Mouse (Mus musculus): ENCODE results near the gene Arrb1. TPM values are rescaled to one million over a fixed set of nuclear protein-coding genes. Genes with fewer than 3 reads are reported as not detected.
"Not testable (repeated sequence)": the region's sequence is repeated elsewhere in the genome, so short reads cannot be mapped to it uniquely, and the experiment has no call there.

Gene Arrb1
- total RNA-seq (2021): 10 to 100 TPM; 31.0 to 32.5 TPM

DNA sequence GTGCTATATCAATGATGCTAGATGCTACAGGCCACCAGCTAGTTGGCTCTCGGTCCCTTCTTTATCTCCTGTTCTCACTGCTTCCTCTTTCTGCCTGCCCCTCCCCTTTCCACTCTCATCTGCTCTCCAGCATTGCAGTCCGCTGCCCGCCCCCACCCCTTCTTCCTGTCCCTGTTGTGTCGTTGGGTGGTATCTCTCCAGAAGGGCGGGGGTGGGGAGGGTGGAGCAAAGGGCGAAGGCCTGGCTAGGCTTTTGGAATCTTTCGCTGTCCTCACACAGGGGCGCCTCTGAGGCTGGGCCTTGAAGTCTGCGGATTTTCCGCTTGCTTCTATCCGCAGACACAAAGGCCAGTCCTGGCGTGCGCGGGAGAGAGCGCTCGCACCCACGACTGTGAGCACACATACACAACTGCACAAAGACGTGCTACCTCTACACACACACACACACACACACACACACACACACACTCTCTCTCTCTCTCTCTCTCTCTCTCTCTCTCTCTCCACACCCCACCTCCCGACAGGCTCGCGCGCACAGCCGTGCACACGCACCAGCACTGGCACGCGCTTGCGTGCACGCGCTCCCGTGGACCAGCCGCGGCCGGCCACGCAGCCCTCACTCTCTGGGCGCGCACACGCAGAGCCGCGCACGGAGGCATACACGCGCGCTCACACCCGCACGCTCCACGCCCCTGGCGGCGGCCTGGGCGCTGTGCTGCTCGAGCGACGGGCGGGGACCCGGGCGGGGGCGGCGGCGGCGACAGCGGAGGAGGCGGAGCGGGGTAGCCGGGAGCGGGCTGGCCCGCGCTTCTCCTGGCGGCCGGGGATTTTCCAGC, at the start of gene Arrb1:
Gene Arrb1 (plus strand): TSS at position 566 of the 835 bp plus-strand sequence.
- peak; percentile 86 for DNase-seq

DNA sequence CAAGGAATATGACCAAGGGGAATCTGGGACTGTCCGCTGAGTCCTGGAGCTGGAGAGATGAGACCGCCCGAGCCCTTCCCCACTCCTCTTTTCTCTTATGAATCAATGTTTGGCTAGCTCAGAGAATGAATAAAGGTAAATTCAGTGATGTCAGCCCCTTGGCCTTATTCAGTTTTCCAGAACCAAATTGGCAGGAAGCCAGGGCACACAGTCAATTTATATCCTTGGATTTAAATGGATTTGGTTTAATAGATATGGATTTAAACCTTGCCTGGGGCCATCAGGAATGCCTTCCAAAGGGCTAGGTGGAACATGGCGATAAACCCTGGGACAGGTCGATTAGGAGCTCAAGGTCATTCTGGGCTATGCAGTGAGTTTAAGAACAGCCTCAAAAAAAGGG, 45.6 kb upstream of the Arrb1 start:
- DNase-seq: no peak

DNA sequence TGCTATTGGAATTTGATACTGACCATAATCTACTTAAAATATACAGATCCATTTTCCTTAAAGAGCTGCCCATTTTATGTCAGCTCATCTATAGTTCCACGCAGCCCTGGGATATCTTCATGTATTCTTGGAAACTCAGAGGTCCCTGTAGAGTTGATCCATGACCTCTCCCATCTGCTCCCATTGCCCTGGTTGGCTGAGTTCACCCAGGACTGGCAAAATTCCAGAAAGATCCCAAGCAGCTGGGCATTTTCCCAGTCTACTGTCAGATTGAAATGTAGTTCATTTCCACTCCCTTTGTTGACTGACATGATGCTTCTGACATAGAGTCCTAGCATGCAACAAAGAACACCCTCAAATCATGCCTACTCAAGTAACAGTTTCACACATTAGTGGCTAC, 36.1 kb upstream of the Arrb1 start:
- DNase-seq: peak; percentile 11

DNA sequence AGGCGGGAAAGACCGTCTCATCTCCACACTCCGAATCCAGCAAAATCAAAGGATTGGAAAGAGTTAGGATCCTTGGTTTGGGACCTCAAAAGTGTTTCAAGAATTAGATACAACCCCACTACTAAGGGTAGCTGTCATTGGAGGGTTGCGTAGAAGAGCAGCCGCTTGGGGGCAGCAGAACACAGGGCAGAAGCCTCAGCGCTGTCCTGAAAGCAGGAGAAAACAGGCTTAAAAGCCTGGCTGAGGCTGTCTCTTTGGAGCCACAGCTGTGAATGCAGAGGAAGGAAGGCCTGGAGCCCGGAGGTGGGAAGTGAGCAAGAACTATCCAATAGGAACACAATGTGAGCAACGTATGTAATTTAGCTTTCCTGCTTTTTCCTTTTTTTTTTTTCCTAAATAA, 35.1 kb upstream of the Arrb1 start:
- DNase-seq: peak; percentile 88

DNA sequence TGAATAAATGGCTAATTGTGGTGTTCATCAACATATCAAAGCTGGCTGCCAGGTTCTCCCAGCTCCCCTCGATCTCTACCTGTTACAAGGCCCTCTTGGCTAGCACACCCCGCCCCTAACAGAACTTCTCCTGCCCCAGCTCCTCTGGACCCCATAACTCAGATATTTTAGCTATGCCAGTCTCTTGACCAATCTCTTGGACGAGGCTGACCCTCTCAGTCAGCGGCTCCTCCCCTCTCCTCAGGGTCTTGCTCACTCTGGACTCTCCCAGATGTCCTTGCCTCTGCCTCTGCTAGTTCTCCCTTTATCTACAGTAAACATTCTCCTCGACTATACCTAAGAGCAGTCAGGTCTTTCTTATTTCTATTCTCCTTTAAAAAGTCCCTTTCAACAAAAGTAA, 34.6 kb upstream of the Arrb1 start:
- DNase-seq: no peak

DNA sequence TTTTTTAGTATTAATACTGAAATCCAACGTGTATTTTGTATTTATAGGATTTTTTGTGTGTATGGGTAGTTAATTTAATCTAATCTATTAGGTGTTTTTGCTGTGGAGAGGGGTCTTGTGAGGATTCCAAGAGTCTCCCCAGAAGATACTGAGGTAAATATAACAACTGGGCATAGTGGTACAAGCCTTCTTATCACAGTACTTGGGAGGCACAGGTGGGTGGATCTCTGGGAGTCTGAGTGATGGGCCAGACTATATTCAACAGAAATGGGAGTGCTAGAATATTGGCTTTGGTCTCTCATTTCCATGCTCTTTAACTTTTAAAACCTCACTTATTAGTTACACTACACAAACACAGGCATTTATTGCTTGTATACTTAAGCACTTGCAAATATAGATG, 34.1 kb upstream of the Arrb1 start:
- no peak for DNase-seq

DNA sequence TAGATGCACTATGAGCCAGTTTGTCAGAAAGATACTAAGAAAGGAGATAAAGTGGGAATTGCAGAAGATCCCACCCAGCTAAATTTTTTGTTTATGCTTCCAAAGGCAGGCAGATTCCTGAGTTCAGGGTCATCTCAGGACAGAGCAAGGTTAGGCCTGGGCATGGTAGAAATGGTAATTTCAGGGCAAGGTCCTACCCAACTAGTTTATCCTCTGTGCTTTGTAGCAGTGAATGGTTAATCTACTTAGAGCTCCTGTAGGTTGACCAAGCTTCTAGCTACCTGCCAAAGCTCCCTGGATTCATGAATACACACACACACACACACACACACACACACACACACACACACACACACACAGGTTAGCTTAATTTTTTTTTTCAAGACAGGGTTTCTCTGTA, 30.7 kb upstream of the Arrb1 start:
- DNase-seq: no peak

DNA sequence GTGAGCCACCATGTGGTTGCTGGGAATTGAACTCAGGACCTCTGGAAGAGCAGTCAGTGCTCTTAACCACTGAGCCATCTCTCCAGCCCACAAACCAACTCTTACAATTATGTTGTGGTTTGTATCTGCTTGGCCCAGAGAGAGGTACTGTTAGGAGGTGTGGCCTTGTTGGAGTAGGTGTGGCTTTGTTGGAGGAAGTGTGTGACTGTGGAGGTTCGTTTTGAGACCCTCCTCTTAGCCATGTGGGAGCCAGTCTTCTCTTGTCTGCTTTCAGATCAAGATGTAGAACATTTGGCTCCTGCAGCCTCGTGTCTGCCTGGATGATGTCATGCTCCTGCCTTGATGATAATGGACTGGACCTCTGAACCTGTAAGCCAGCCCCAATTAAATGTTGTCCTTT, 27.1 kb upstream of the Arrb1 start:
- not testable (repeated sequence) for DNase-seq

DNA sequence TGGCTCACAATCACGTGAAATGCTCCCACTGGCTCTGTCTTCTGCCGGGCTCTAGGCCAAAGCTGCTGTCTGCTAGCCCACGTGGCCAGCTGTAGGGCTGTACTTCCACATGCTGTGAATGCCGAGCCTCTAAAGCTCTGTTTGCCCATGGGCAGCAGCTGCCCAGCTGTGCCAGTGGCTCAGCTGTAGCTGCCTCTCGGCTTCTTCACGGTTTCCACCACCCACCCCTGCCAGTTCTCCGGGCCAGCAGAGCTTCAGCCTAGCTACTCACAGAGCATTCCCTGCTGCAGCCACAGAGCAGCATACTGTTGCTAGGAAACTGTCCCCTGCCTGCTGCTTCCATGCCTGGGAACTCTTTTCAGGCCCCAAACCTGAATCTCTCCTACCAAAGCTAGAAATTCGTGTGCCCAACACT, 25.2 kb upstream of the Arrb1 start:
- peak; percentile 66 for DNase-seq

DNA sequence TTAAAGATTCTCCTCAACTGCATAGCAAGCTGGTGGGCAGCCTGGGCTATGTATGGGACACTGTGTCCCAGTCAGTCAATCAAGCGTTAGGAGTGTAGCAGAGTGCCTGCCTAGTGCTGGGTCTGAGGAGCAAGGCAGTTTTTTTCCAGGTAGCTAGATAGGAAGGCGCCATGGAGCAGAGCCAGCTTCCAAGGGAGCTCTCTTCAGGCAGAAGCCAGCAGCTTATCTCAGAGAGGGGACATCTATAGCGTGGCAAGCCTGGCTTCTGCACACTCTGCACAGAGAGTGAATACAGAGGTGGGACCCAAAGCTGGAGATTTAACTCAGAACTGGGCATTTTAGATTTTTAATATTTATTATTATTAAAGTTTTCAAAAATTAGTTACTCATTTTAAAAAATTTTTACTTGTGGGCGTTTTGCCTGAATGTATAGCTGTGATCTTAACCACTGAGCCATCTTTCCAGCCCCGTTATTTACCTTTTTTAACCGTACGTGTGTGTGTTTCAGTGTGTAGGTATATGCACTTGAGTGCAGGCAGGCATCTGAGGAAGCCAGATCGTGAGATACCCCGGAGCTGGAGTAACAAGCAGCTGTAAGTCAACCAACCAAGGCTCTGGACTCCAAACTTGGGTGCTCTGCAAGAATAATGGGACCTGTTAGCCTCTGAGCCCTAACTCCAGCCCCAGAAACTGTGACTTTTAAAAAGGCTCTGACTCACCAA, 19.0 kb upstream of the Arrb1 start:
- DNase-seq: no peak

DNA sequence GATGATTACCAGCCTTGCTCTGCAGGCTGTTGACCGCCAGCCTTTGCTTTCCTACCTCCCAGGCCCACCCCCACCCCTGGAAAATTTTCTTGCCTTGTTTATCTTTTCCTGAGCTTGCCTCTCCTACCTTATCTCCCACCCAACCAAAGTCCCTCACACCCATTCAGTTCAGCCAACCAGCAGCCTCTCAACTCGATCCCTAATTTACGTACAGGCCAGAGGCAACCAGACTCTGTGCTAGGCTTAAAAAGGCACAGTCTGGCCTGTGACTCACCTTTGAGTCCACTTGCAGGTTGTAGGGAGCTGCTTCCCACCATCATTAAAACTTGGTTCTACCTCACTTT, 18.5 kb upstream of the Arrb1 start:
- no peak for DNase-seq

DNA sequence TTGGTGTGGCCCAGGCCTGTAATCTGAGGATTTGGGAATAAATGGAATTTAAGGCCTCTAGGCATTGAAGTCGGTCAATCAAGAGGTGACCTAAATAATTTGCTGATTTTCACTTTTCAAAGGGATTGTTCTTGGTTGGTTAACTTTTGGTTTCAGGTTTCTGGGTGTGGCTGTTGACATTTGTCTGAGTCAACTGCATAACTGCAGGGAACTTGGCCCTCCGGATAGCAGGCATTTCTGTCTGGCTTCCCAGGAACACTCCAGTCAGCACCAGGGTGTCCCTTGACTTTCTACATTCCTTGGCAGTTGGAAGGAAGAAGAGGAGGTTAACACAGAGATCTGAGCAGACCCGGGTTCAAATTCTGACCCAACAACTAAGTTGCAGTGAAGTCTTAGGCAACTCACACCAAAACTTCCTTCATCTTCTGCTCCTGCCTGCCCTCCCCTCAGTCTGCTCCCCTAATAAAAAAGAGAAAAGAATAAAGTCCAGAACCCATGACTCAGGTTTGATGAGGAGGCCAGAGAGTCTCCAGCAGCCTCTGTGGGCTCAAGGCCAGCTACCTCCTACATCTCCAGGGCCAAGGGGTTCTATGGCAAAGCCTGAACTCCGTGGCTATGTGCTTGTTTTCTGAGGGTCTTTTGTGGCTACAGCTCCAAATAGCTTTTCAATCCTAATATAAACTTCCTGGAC, 16.2 kb upstream of the Arrb1 start:
- no peak for DNase-seq

DNA sequence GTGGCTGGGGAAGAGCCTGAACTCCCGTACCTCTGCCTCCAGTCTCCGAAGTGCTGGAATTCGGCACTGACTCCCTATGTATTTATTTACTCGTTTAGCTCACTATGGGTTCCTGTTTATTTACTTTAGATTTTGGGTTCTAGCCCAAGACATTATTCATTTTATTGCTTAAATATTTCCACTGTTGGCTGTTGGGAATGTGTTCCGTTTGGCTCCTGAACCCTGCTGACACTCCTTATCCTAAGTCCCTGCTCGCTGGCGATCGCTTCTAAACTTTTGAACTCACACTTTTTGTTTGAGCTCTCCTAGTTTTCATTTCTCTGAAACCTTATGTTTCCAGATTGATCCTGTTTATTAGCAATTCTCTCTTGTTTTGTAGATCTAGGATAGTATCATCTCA, 12.1 kb upstream of the Arrb1 start:
- no peak for DNase-seq

DNA sequence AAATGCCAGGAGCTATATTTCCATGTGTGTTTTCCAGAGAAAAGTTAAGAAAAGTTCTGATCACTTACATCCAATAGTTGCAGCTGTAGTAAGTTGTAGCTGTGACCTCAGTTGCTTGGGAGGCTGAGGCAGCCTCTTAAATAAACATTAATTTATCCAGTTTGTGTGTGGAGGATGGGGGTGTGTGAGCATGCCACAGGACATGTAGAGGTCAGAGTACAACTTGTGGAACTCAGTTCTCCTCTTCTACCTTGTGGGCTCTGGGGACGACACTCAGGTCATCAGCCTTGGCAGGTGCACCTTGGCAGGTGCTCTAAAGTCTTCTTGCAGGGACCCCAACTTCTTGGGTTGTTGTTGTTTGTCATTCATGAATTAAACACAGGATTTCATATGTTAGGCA, 11.4 kb upstream of the Arrb1 start:
- no peak for DNase-seq

DNA sequence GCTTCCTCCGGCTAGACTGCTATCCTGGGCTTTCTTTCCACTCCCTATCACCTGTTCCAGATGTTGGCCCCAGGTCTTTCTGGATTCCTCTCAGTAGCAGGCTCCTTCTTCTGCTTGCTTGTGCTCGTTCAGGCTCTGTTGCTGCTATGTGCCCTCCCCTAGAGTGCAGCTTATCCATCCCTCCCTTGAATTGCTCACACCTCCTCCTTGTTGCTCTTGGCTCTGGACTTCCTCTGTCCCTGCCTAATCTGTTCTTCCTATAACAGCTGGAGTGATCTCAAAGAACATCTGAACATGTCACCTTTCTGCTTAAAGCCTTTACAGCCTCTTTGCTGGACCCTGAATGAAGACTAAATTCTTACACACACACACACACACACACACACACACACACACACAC, 6.7 kb upstream of the Arrb1 start:
- DNase-seq: no peak

DNA sequence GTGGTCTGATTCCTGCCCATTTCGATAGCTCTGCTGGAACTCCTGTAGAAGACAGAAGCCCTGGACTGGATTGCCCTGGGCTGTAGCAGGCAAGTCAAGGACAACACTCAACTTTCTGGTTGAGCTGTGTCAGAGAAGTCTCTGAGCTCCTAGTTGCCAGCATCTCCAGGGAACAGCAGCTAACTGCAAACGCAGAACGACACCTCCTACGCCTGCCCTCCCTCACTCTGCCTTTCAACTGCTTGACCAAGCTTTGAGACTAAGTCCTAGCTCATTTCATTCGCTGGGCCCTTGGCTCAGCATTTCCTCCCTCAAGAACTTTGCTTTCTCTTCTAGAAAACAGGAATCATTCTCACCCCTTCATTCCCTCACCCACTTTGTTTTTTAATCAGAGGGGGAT, 5.9 kb upstream of the Arrb1 start:
- DNase-seq: no peak

DNA sequence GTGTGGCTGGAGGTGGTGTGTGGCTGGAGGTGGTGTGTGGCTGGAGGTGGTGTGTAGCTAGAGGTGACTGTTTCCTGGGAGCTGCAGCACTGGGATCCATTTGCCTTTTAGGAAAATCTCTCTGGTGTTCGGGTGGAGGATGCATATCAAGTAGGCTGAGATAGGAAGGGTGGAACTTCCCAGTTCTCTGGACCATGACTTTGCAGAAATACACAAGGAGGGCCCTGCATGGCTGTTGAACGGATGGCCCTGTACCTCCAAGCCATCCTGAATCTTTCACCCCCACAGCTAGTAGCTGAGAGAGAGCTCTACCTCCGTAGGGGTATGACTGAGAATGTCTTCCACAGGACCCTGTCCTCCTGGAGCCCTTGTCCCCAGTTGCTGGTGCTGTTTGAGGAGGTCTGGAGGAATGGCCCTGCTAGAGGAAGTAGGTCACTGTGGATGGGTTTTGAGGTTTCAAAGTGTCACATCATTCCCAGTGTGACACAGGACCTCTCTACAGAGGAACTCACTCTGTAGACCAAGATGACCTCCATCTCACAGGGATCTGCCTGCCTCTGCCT, 3.8 kb upstream of the Arrb1 start:
- DNase-seq: no peak

DNA sequence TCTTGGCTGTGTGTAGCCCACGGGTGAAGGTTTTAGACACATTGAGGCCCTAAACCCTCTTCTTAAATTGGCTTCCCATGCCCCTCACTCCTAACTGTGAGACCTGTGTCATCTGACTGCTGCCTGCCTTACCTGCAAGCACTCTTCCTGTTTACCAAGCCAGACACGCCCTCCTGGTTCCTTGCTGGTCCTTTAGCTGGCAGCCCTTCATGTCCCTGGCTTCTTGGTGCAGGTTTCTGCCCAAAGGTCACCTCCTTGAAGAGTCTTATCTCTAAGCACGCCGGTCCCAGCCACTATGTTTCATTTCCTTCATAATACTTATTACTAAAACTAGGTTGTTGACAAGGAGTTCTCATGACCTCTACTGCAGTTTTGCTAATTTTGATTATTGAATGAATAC, 2.7 kb upstream of the Arrb1 start:
- no peak for DNase-seq

DNA sequence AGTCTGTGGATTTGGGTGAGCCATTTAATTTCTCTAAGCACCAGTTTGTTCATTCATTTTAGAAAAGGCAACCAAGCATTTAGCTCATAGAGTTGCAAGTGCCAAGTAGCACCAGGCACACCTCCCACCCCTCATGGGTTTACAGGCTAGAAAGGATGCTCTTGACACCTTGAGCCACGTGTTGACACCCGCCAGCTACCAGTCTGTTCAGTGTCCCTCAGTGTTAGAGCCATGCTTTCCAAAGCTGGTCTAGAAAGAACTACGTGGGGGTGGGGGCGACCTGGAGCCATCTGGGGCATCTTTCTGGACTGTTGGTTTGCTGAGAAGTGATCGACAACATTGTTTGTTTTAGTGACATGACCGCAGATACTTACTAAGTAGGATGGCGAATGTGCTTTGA, 1.7 kb upstream of the Arrb1 start:
- DNase-seq: no peak

DNA sequence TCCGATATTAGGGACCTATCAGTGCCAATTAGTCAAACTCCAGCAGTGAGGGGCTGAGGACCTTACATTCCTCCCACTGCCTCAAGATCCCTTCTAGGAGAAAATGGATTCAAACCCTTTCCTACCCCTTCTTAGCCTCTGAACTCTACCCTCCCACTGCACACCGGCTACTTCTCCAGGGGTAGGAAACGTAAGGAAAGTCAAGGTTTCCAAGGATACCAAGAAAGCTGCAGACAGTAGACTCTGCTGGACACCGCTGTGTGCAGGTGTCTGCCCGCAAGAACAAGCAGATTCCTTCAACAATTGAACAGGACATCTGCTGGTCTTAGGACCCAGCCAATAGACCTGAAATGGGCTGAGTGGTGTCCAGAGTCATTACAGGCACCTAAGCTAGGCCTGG, 765 bp upstream of the Arrb1 start:
- no peak for DNase-seq

DNA sequence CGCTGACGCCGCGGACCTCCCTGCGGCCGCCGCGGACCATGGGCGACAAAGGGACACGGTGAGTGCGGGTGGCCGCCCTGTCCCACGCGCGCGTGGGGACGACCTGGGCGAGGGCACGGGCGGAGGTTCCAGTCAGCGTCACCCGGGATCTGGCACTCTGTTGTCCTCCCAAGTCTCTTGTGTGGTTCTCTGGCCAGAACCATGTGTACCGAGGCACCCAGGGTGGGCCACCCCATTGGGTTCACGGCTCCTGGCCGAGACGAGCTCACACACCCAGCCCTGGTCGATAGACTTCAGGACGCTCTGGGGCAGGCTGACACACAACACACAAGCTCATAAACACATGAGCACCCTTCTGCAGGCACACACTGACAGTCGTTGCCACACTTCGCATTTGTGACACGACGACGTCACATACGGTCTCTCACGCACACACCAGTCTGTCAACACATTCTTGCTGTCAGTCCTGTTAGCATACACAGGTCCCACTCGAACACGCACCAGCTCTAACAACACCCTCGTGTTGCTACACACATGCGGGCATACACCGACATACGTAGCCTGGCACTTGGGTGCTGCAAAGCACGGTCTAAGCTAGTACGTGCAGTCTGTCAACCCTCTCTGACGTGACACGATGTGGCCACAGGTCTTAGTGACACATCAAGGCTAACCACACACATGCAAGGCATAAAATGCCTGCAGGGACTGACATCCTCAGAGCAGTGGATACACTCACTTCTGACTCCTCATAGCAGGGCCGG, 655 bp downstream of the Arrb1 start:
- DNase-seq: no peak

DNA sequence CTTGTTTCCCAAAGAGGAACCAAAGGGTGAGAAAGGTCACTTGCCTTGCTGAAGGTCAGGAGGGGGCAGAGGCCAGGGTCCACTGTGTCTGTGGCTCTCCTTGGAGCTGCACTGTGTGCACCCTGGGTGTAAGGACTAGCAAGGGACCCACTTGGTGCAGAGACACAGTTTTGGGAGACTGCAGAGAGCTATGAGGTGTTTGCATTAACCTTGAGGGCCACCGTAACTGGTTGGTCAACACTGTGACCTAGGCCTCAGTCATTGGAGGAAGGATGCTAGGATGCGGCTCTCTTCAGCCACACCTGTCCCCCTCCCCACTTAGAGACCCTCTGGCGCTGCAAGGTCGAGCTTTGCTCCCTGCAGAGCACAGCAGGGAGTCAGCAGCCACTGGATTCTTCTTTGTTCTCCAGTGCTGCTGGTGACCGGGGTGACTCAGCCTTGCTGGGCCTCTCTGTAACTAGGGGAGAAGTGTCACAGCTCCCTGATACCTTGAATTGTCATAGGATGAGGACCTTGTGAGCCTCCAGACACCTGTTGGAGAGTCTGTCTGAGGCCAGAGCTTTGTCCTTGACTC, 2.0 kb downstream of the Arrb1 start:
- DNase-seq: no peak

Data from heart, postnatal 4 days (tissue).